Mouse (Mus musculus) thymus, postnatal 25 days (tissue): ENCODE measurements around the gene Wdr93.

Source experiments
- DNase-seq: peaks from one replicate; pipeline ENCODE4 v3.0.0; 2022

The Wdr93 gene

DNA sequence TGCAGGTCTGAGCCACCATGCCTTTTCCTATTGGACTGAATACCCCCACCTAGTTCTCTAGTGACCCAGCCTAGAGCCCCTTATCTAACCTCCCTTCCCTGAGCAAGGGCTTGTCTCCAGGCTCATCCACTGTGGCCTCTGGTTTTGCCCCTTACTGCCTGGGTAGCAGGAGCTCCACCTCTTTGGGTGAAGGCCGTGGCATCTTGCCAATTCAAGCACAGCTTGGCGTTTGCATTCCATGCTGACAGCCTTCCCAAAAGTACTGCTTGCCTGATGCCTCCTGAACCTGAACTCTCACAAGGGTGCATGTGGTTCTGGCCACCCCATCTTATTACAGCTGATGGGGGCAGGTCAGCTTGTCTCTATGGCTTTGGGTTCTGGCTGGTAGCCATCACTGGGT, 60.9 kb downstream of the Wdr93 start:
- no peak for DNase-seq

DNA sequence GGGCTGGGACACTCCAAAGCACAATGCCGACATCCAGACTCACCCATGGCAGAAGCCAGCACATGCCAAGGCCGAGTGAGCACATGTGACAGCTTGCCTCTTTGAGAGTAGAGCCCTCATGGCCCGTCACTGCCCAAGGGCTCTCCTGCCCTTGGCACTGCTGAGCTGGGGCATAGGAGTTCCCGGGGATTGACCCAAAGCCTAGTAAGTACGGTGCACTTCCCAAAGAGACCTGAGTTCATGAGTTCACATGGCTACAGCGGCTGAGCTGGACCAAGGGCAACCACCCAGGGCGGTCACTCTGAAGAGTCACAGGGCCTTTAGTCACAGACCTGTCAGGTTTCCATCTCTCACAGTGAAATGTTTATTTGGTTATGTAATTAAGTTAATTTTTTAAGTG, 65.6 kb downstream of the Wdr93 start:
- no peak for DNase-seq

GRCm38 (mm10) chr7:79810611-79811506, 67.9 kb downstream of the Wdr93 start, which contains the start of gene Mesp2:
Gene Mesp2, plus strand, starts transcription at chr7:79810727.
- peak; percentile 81 for DNase-seq

GRCm38 (mm10) chr7:79813409-79813808, 70.4 kb downstream of the Wdr93 start:
- DNase-seq = no peak

GRCm38 (mm10) chr7:79818321-79818720, 75.4 kb downstream of the Wdr93 start:
- DNase-seq = no peak

DNA sequence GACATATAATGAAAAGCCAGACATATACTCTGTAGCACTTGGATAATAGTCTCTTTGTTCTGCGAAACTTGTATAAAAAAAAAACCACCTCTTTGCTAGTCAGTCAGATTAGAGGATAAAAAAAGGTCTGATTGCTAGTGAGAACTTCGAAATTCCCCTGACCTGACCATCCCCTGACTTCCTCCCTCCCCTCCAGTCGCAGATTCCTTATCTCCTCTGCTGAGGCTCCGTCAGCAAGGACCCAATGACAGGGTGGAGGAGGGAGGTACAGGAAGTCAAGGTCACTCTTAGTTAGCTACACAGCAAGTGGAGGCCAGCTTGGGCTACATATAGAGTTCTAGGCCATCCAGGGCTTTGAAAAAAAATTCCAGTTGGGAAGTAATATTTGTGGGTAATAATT, 76.6 kb downstream of the Wdr93 start:
- no peak for DNase-seq

DNA sequence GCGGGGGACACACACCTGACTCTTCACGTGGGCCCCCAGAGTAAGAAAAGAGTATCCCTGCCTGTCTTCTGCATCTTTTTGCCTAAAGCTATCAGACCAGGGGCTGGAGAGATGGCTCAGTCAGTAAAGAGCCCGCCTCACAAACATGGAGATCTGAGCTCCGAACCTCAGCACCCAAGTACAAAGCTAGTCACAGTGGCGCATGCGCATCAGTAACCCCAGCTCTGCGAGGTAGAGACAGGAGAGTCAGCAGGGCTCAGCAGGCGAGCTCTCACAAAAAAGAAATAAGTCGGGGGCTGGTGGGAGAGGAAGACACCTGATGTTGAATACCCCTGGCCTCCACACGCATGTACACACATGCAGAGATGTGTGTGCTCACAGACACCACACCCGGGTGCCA, 77.0 kb downstream of the Wdr93 start:
- no peak for DNase-seq

DNA sequence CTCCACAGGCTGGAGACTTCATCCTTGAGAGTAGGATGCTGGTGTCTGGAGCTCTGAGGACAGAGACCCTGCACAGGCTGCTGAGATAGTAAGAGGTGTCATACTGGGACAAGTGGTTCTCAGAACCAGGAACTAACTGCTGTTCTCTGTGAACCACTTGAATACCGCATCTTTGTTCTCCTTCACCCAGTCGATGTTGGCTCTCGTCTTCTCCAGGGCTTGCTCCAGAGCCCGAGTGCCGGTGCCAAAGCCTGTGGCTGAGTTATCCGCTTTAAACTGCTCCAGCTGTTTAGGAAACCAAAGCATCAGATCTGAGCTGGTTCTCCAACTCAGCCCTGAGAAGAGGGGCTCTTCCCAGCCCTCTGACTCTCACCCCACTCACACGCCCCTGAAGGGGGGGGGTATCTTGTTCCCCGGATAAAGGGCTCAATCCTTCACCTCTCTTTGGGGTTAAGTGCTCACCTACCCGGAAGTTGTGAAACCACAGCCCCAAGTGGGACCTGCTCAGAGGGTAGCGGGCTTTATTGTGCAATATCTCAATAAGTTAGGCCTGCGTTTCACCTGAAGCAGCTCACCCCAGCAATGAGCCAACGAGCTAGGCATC, 79.2 kb downstream of the Wdr93 start:
- DNase-seq = no peak

GRCm38 (mm10) chr7:79828341-79828740, 85.4 kb downstream of the Wdr93 start:
- no peak for DNase-seq

- DNase-seq = no peak
Observed at GRCm38 (mm10) chr7:79831145-79831544, 88.2 kb downstream of the Wdr93 start.

DNA sequence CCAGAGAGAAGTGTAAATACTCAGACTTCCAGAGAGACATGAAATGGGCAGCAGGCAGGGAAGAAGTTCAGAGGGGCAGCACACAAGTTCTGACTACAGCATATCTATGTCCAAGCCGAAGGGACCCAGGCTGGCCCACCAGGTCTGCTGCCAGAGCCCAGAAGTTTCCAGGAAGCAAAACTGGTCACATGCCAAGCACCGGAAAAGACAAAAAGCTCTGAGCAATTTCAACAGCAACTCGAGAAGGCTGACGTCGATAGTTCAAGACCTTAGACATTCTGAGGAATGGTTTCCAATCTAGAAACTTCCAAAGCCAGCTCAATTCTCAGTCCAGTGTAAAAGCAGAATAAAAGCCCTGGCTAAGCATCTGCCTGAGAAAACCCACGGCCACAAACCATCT, 88.6 kb downstream of the Wdr93 start:
- no peak for DNase-seq

GRCm38 (mm10) chr7:79832980-79833379, 90.0 kb downstream of the Wdr93 start:
- no peak for DNase-seq

DNA sequence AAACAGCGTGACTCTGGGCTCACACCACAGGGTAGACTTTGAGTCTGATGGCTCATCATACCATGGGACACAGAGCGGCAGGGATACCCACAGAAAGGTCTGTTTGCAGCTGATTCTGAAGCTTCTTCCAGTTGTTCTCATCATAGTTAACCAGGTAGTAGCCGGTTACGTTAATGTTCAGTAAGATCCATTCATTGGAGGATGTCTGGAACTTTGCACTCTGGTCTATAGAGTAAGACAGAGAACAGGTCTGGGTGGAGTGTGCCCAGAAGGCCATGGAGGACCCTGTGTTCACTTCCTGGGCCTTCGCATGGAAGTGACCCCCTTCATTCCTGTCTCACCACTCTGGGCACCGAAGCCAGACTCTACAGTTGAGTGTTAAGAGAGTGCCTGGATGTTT, 92.2 kb downstream of the Wdr93 start:
- no peak for DNase-seq
